Mouse (Mus musculus) kidney, postnatal 0 days (tissue): ENCODE data around the gene Fam169a. TPM values are rescaled to one million over a fixed set of nuclear protein-coding genes. Genes with fewer than 3 reads are reported as not detected.
"Not testable (repeated sequence)": the region's sequence is repeated elsewhere in the genome, so short reads cannot be mapped to it uniquely, and the experiment has no call there.

Experiments
- ATAC-seq: fragments of 200-750 bp; cut with Nextera tagmentation; replicated peaks from 2 replicates; pipeline ENCODE4 v1.8.0; 2017; ENCODE audit warnings: low read depth, moderate number of reproducible peaks, moderate TSS enrichment, moderate library complexity; ENCODE audit not compliant: low FRiP score
- DNase-seq: peaks from one replicate; pipeline ENCODE4 v3.0.0-alpha.2; 2016; ENCODE audit warnings: low spot score
- H3K27ac ChIP-seq: fragments of 300-500 bp; sonication (generic); 2 replicates; pipeline ENCODE4 v1.5.1; 2014; ENCODE audit warnings: mild to moderate bottlenecking
- H3K27me3 ChIP-seq: fragments of 300-500 bp; sonication (generic); 2 replicates; pipeline ENCODE4 v1.6.1; 2014; ENCODE audit warnings: low read length, mixed read lengths; ENCODE audit not compliant: insufficient read depth
- H3K36me3 ChIP-seq: fragments of 300-500 bp; sonication (generic); 2 replicates; pipeline ENCODE4 v1.6.1; 2014; ENCODE audit warnings: low read length, mixed read lengths; ENCODE audit not compliant: insufficient read depth
- H3K4me1 ChIP-seq: fragments of 300-500 bp; sonication (generic); replicated peaks from 2 replicates; pipeline ENCODE4 v1.6.1; 2014; ENCODE audit warnings: antibody characterized with exemption, low read length, mixed read lengths; ENCODE audit not compliant: insufficient read depth
- H3K4me2 ChIP-seq: fragments of 300-500 bp; sonication (generic); 2 replicates; pipeline ENCODE4 v1.6.1; 2014; ENCODE audit warnings: mild to moderate bottlenecking, low read length, moderate library complexity, mixed read lengths
- H3K4me3 ChIP-seq: fragments of 300-500 bp; sonication (generic); replicated peaks from 2 replicates; pipeline ENCODE4 v1.5.1; 2014; ENCODE audit warnings: low read depth, low read length
- H3K9ac ChIP-seq: fragments of 300-500 bp; sonication (generic); 2 replicates; pipeline ENCODE4 v1.6.1; 2014; ENCODE audit warnings: low read depth, low read length
- H3K9me3 ChIP-seq: fragments of 300-500 bp; sonication (generic); replicated peaks from 2 replicates; pipeline ENCODE4 v1.6.1; 2016; ENCODE audit warnings: low read length, inconsistent platforms, mixed read lengths
- CTCF ChIP-seq: IDR thresholded peaks from 2 replicates; pipeline ENCODE4 v1.5.1; 2016; ENCODE audit warnings: antibody characterized with exemption, low read depth, mild to moderate bottlenecking, moderate library complexity
- WGBS: fragments of 180-500 bp; shearing (Covaris S2); extraction: QIAGEN DNeasy Blood & Tissue Kit; methylation state at CpG from one replicate; pipeline ENCODE4 v1.1.7; 2014; 5-methylcytosine and 5-hydroxymethylcytosine counted together
- polyA plus RNA-seq: library from polyadenylated mRNA; unstranded; fragments of >200 nt; fragmentation: Nextera tagmentation; extraction: Ambion mirVana; gene quantifications from 2 replicates; pipeline ENCODE4 v1.2.1, GENCODE M21; 2015

Gene Fam169a
- polyA plus RNA-seq, 1 experiment from 2014 or later = 1.8 TPM

DNA sequence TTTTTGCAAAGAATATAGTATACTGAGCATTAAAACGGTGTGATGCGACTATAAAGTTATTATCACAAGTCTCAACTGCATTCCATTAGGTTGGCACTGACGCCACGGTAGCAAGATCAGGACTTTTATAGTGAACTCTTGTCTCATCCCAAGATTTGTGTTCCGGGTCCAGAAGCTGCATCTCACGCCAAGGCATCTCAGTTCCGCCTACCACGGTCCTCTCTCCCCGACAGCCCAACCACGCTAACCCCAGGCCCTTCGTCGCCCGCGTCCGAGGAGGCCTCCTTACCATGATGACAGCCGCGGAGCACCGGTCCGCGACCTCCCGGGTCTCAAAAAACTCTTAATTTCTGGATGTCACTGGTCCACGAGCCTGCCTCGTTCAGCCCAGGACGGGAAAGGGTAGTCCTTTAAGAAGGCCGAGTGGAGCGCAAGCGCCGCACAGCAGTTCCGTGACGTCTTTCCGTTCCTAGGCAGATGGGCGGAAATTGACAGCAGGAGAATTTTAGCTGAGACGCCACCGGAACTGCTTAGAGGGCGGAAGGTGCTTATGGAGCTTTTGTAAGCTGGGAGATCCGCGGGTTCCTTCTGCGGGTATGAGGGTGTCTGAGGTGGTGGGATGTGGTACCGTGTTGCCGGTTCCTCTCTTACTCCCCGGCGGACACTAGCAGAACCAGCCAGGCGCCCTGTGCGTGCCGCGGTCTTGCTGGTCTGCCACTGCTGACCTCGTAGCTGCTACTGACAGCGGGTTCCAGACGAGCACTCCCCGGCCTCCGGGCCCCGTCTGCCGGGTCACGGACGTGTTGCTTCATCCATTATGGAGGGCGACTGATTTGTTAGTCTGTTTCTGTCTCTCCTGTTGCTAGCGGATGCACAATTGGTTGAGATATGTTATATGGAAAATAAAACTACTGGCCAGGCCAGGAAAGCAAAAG, 70.6 kb downstream of the Fam169a start, which contains the start of the genes Gfm2 and Nsa2:
Gene Gfm2, plus strand, starts transcription at position 472 of the 935 bp plus-strand sequence.
Gene Nsa2, minus strand, starts transcription at position 472 of the 935 bp plus-strand sequence.
- Histone ChIP-seq H3K9me3 (no peaks in the 10 kb centered on the region), H3K4me3 (peak within 1 kb of the TSS; percentile 89), H3K4me1 (0 out of 2 replicates have a peak, but pooled peaks cover 3% of the 10 kb centered on the region), H3K4me2 (peak within 1 kb of the TSS; percentile 75), H3K36me3 (peaks cover 11% of the 10 kb centered on the region; the same call in 1 of the 2 replicates), H3K27me3 (no peaks in the 10 kb centered on the region), H3K9ac (peak within 1 kb of the TSS; percentile 91), H3K27ac (peak within 1 kb of the TSS; percentile 94)
- DNase-seq = peak; percentile 98
- ATAC-seq = peak; percentile 97
- whole genome bisulfite sequencing = under 1% methylated on average over 57 of the region's 57 CpGs
- TF ChIP-seq CTCF = no peak

DNA sequence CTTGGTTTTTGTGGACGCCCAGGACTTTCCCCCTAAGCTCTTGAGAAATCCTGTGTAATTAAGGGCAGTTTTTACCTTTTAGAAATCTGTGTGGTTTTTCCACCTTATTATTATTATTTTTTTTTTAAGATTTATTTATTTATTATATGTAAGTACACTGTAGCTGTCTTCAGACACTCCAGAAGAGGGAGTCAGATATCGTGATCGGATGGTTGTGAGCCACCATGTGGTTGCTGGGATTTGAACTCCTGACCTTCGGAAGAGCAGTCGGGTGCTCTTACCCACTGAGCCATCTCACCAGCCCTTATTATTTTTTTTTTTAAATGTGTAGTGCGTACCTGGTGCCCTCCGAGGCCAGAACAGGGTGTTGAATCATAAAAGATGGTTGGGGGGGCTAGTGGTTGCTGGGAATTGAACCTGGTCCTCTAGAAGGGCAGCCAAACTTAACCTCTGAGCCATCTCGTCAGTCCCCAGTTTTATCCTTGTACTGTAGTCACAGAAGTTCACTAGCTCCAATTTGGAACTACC, 71.4 kb downstream of the Fam169a start:
- WGBS = 34% methylated on average over 8 of the region's 8 CpGs
- not testable (repeated sequence) for H3K27me3 ChIP-seq, H3K4me1 ChIP-seq, H3K9me3 ChIP-seq, ATAC-seq, DNase-seq
- H3K4me3 ChIP-seq = peak overlapping the region; percentile 89
- peak overlapping the region; percentile 59 for H3K4me2 ChIP-seq
- peaks cover 13% of the 10 kb centered on the region; the same call in 1 of the 2 replicates for H3K36me3 ChIP-seq
- peak overlapping the region; percentile 94 for H3K27ac ChIP-seq
- peak overlapping the region; percentile 91 for H3K9ac ChIP-seq

DNA sequence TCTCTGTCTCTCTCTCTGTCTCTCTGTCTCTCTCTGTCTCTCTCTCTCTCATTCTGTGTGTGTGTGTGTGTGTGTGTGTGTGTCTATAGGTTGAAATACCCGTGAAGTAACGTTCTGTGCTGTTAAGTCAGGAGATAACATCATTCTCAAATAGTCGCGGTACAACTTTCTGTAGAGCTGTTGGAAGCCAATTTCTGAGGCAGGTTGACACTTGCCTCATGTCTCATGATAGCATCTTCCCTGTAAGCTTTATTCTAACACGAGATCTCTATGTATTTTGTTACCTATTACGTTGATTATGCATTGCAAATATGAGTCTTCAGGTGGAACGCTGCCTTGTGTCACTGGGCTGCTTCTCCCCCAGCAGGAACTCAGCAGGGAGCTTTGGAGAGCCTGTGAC, 75.2 kb downstream of the Fam169a start:
- Histone ChIP-seq H3K9ac (no peak overlapping the region), H3K4me1 (no peaks in the 10 kb centered on the region), H3K27me3 (no peaks in the 10 kb centered on the region), H3K27ac (no peak overlapping the region), H3K9me3 (no peaks in the 10 kb centered on the region), H3K4me3 (no peak overlapping the region), H3K36me3 (peaks cover 25% of the 10 kb centered on the region), H3K4me2 (no peak overlapping the region)
- WGBS = 86% methylated on average over 7 of the region's 7 CpGs
- no peak for DNase-seq
- no peak for TF ChIP-seq CTCF
- ATAC-seq = no peak

DNA sequence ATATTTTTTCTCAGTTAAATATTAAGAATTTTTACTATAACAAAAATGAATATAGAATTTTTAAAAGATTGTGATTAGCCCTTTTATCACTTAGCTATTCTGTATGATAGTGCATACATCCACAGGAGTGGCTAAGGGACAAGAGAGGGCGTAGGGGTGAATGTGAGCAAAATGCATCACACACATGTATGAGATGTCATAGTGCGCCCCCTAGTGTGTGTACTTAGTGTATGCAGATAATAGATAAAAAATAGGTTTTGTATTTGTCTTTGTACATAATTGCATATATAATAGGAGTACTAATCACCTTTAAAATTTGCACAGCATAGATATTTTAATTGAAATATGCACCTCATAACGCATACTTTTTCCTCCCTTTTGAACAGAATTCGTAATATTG, 78.7 kb downstream of the Fam169a start:
- no peaks in the 10 kb centered on the region for H3K4me1 ChIP-seq
- no peaks in the 10 kb centered on the region for H3K9me3 ChIP-seq
- no peak overlapping the region for H3K9ac ChIP-seq
- peak; percentile 77 for DNase-seq
- no peak for ATAC-seq
- WGBS = 59% methylated on average over 4 of the region's 4 CpGs
- H3K4me2 ChIP-seq = no peak overlapping the region
- no peak overlapping the region for H3K27ac ChIP-seq
- no peak overlapping the region for H3K4me3 ChIP-seq
- TF ChIP-seq CTCF = peak; percentile 78
- H3K27me3 ChIP-seq = no peaks in the 10 kb centered on the region
- H3K36me3 ChIP-seq = peaks cover 34% of the 10 kb centered on the region

DNA sequence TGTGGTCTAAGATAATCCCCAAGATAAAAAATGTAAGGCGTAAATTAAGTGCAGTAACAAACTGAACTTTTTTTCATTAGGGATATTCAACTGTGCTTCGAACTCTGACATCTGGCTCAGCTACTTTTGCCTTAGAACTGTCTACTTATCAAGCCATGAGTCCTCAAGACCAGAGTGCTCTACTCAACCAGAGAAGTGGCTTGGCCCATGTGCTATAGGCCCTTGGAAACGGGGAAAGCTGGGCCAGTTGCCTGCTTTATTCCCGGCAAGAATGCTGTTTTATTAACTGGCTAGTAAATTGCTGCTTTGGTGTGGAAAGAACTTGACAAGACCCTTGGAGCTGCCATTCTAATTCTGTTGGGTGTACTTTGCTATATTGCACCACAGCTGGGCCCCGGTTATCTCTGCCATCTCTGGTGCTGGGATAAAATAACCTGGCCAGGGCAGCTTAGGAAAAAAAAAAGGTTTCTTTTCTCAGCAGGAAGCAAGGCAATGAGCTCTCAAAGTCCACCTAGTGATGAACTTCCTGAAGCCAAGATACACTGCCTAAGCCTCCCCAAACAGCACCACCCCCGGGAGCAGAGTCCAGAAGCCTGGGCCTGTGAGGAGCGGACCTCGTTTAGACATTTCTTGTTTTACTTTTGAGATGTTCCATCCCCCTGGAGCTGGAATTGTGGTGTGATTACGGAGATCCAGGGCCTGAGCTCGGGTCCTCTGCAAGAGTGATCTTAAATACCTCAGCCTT, 108.6 kb downstream of the Fam169a start:
- no peak overlapping the region for H3K9ac ChIP-seq
- no peaks in the 10 kb centered on the region for H3K9me3 ChIP-seq
- 76% methylated on average over 10 of the region's 10 CpGs for WGBS
- H3K36me3 ChIP-seq = peaks cover 60% of the 10 kb centered on the region
- no peaks in the 10 kb centered on the region for H3K4me1 ChIP-seq
- no peak overlapping the region for H3K4me3 ChIP-seq
- ATAC-seq (no peak; the same call in 1 of the 2 replicates), DNase-seq (no peak)
- no peaks in the 10 kb centered on the region for H3K27me3 ChIP-seq
- no peak overlapping the region; the same call in 1 of the 2 replicates for H3K27ac ChIP-seq
- no peak overlapping the region for H3K4me2 ChIP-seq
- TF ChIP-seq CTCF = no peak

DNA sequence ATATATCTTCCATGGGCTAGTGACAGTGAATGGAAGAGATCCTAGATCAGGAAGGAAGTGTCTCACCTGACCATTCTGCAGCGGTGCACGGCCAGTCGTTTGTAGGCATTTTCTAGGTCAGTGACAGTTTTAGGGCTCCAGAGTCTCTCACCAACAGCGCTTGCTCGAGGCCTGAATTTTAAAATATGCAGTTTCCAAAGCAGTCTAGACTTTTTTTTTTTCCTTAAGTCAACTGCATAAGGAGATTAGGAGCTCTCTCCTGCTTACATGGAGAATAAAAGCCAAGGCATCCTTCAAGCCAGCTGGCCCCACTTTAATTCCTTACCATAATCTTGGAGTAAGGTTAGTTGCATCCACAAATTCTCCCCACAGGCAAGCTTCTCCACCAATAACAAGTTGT, 109.6 kb downstream of the Fam169a start:
- DNase-seq (no peak), ATAC-seq (no peak)
- no peaks in the 10 kb centered on the region for H3K9me3 ChIP-seq
- TF ChIP-seq CTCF = no peak
- H3K4me1 ChIP-seq = no peaks in the 10 kb centered on the region
- no peak overlapping the region for H3K9ac ChIP-seq
- H3K36me3 ChIP-seq = peaks cover 57% of the 10 kb centered on the region
- H3K4me3 ChIP-seq = no peak overlapping the region
- no peak overlapping the region for H3K27ac ChIP-seq
- H3K4me2 ChIP-seq = no peak overlapping the region
- no peaks in the 10 kb centered on the region for H3K27me3 ChIP-seq
- 71% methylated on average over 5 of the region's 5 CpGs for WGBS
